Mouse (Mus musculus): Measurements from ENCODE around the gene Arl4d. TPM values are rescaled to one million over a fixed set of nuclear protein-coding genes. Genes with fewer than 3 reads are reported as not detected.
A peak's percentile ranks its signal among the peaks of the same experiment; 100 is the strongest.

The Arl4d gene
- total RNA-seq, 2 experiments from 2014 or later = 10.4 to 16.7 TPM

- DNase-seq = no peak
Observed at GRCm38 (mm10) chr11:101677655-101678054, 12.3 kb downstream of the Arl4d start.

GRCm38 (mm10) chr11:101678770-101679169 is 13.4 kb downstream of the Arl4d start:
- DNase-seq = no peak

GRCm38 (mm10) chr11:101679907-101680306 is 14.6 kb downstream of the Arl4d start:
- DNase-seq = no peak

GRCm38 (mm10) chr11:101680634-101681325 is 15.4 kb downstream of the Arl4d start:
- no peak for DNase-seq

GRCm38 (mm10) chr11:101681968-101682367 is 16.6 kb downstream of the Arl4d start:
- no peak for DNase-seq

- DNase-seq = no peak
Observed at GRCm38 (mm10) chr11:101682410-101682960, 17.1 kb downstream of the Arl4d start.

GRCm38 (mm10) chr11:101687351-101688301 is 22.3 kb downstream of the Arl4d start:
- DNase-seq = peak; percentile 49

GRCm38 (mm10) chr11:101689701-101690113 is 24.4 kb downstream of the Arl4d start:
- DNase-seq = no peak

GRCm38 (mm10) chr11:101690326-101690725 is 25.0 kb downstream of the Arl4d start:
- DNase-seq = no peak

- DNase-seq = peak; percentile 27
Observed at GRCm38 (mm10) chr11:101695906-101696661, 30.7 kb downstream of the Arl4d start.

GRCm38 (mm10) chr11:101697156-101697861 is 32.0 kb downstream of the Arl4d start:
- DNase-seq = no peak

- DNase-seq = no peak
Observed at GRCm38 (mm10) chr11:101698114-101698513, 32.8 kb downstream of the Arl4d start.

GRCm38 (mm10) chr11:101699556-101699955 is 34.2 kb downstream of the Arl4d start:
- no peak for DNase-seq

- no peak for DNase-seq
Observed at GRCm38 (mm10) chr11:101699991-101700390, 34.6 kb downstream of the Arl4d start.

- peak; percentile 34 for DNase-seq
Observed at GRCm38 (mm10) chr11:101700446-101700845, 35.1 kb downstream of the Arl4d start.

- DNase-seq = no peak
Observed at GRCm38 (mm10) chr11:101704081-101704480, 38.7 kb downstream of the Arl4d start.

GRCm38 (mm10) chr11:101706764-101707448 is 41.6 kb downstream of the Arl4d start:
- DNase-seq = no peak

- no peak for DNase-seq
Observed at GRCm38 (mm10) chr11:101708482-101708881, 43.1 kb downstream of the Arl4d start.

- DNase-seq = no peak
Observed at GRCm38 (mm10) chr11:101712811-101713210, 47.5 kb downstream of the Arl4d start.

- no peak for DNase-seq
Observed at GRCm38 (mm10) chr11:101714012-101714411, 48.7 kb downstream of the Arl4d start.

All from adrenal gland, postnatal 10 days (tissue).